Mouse (Mus musculus): ENCODE data around the gene Myh3.
A peak's percentile ranks its signal among the peaks of the same experiment; 100 is the strongest.
"Not testable (repeated sequence)": the region's sequence is repeated elsewhere in the genome, so short reads cannot be mapped to it uniquely, and the experiment has no call there.

Myh3 gene

DNA sequence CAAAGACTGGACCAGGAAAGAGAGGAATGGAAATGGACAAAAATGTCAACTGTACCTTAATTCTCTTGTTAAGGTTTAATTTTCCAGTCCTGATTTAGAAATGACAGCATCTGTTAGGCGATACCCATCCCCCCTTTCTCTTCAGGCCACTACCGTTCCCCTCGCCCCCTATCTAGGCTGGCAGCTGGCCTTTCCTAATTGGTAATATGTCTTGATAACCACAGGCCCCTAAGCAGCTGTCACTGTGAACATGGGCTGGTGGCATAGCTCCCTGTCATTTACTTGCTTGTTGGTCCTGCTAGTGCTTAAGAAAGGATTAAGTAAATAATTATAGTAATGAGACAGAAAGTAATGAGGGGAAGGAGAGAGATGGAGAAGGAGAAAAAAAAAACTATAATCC lies 665 bp upstream of the Myh3 start:
- DNase-seq (ENCODE audit: low read depth), result no peak

DNA sequence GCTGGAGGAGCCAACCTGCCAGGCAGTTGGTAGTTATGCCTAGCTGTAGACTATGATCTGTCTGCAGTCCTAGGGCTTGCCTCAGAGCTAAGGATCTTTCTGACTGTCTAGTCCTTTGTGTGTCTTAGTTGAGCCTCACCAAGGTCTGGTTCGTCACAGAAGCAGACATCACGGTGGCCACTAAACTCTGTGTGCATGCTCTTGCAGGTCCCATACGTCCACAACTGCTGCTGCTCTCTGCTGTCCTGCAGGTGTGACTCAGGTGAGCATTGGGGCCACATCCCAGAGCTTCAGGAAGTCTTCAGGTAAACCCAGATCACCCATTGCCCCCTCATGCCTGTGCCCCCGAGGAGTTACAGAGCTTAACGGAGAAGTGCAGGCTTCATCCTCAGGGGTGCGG lies 788 bp downstream of the Myh3 start:
- no peak for DNase-seq (ENCODE audit: low read depth)

DNA sequence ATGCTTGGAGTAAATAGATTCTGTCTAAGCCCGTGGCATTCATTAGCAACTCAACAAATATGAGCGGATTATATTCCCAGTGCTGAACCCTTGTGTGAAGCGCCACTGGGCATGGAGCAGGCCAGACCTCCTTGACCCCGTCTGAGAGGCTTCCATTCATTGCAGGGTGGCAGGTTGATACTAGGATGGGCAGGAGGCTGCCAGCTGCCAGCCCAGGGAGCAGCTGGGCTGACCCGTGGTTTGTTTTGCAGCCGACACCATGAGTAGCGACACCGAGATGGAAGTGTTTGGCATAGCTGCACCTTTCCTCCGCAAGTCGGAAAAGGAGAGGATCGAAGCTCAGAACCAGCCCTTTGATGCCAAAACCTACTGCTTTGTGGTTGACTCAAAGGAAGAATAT lies 1.6 kb downstream of the Myh3 start:
- no peak for DNase-seq (ENCODE audit: low read depth)

DNA sequence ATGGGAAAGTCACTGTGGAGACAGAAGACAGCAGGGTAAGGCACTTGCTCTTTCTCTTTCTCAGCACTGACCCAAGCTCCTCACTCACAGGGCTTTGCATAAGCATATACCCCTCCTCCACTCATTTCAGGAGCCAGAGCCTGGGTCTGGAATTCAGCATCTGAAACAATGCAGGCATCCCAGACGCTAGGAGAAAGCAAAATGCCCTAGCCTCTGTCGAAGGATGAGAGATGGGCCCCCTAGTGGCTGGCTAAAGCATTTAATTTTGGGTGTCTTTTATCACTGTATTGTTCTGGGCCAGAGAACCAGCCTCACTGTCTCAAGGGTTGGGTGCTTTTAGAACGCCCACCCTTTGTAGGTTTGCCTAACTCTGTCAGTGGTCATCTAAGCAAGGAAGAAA lies 2.1 kb downstream of the Myh3 start:
- DNase-seq (ENCODE audit: low read depth), result peak; percentile 82

DNA sequence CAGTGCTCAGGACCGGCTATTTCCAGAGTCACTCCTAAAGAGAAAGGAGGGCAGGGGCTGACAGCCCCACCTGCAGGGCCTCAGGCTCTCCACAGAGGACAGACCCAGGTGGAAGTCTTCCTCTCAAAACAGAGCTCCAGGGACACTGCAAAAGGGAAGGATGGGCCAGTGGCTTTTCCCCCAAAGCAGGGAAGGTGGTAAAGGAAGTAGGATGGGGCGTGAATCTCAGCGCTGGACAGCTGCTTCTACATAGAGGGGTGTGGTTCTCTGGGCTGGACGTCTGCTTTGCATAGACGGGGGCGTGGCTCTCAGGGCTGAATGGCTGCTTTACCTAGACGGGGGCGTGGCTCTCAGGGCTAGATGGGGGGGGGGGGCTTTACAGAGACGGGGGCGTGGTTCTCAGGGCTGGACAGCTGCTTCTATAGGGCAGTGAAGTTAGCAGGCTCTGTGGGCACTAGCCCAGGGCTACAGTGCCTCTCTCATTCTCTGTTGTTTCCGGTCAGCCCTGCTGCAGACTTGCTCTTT lies 3.1 kb downstream of the Myh3 start:
- DNase-seq (ENCODE audit: low read depth), result peak; percentile 63

DNA sequence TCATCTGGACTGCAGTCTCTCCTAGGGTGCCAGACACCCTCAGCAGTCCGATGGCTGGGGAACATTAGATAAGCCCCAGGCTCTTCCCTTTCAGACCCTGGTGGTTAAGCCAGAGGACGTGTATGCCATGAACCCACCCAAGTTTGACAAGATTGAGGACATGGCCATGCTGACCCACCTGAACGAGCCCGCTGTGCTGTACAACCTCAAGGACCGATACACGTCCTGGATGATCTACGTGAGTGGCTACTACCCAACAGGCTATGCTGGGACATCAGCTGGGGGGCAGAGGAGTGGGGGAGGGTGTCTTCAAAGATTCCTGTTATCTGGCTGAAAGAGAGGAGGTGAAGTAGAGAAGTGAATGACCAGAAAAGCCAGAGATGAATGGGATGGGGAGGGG lies 4.1 kb downstream of the Myh3 start:
- DNase-seq (ENCODE audit: low read depth), result no peak

DNA sequence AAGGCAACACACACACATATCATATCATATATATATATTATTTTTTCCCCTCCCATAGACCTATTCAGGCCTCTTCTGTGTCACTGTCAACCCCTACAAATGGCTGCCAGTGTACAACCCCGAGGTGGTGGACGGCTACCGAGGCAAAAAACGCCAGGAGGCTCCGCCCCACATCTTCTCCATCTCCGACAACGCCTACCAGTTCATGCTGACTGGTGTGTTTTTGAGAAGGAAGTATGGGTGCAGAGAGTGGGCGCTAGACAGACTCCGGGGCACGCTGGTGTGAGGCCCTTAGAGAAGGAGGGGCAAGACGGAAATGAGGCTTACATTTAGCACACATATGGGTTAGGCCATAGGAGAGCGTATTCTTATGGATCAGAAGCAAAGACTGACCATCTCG lies 4.7 kb downstream of the Myh3 start:
- DNase-seq (ENCODE audit: low read depth), result no peak

DNA sequence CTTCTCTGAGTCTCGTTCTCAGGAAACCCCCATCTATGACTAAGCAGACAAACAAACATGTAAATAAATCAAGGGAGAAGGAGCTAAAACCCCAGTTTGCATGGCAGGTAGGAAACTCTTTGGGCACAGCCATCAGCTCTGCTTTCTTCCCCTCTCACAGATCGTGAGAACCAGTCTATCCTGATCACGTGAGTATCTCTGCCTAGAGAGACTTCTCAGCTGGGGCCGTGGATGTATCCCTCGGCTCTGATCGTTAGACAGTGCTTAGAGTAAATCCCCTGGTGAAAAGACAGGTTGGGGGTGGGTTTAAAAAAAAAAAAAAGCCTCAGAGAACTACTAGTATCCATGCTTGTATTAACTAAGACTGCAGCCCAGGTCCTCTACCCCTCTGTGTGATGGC lies 5.1 kb downstream of the Myh3 start:
- no peak for DNase-seq (ENCODE audit: low read depth)

DNA sequence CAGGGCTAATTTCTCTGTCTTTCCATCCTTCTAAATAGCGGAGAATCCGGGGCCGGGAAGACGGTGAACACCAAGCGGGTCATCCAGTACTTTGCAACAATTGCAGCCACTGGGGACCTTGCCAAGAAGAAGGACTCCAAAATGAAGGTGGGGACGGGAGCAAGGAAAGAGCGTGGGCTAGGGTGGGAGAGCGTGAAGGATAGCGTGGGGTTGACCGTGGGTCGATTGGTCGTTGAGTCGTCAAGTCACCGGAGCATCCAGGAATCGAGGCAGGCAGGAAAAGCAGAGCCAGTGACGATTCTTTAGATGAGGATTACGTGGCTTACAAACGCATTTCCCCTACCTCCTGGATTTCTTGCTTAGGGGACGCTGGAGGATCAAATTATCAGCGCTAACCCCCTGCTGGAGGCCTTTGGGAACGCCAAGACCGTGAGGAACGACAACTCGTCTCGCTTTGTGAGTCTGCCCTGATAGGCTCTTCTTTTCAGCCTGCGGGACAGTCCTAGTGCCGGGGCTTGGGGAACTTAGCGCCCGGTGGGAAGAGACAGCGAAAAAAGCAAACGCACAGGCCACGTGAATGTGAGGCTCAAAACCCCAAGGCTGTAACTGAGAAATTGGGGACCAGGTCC lies 5.7 kb downstream of the Myh3 start:
- DNase-seq (ENCODE audit: low read depth), result no peak

DNA sequence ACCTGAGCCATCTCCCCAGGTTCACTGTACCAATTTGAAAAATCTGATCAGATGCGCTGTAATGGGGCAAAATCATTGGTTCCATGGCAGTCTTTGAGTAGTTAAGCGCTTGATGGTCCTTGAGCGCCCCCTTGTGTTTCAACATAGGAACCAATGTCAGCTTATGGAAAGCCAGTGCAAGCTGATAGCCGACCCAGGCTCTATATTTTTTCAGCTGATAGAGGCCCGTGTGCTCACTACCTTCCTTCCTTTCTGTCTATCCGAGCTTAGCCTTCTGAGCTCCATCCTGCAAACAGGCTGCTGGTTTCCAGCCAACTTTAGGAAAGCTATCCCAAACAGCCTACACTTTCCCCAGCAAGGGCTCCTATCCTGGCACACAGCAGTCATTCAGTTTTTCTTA lies 7.4 kb downstream of the Myh3 start:
- peak; percentile 92 for DNase-seq (ENCODE audit: low read depth)

DNA sequence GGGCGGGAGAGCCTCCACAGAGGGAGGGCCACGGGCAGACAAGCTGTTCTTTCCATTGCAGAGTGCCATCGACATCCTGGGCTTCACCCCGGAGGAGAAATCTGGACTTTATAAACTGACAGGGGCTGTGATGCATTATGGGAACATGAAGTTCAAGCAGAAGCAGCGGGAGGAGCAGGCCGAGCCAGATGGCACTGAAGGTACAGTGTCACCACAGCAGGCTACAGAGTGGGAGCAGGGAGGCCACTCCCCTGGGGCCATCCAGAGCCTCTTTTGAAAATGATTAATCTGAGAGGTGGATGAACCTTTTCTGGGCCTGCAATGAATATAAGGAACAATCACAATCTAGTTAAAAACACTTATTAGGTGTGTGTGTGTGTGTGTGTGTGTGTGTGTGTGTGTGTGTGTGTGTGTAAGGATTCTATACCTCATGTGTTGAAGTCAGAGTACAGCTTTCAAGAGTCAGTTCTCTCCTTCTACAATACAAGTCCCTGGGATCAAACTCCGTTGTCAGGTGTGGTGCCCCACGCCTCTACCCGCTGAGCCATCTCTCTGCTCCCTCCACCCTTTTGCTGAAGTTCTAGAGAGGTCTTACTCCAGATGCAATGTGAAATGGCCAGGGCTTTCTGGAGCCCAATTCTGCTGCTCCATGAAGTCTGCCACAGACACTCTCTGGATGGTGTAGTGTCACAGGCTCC lies 8.5 kb downstream of the Myh3 start:
- no peak for DNase-seq (ENCODE audit: low read depth)

DNA sequence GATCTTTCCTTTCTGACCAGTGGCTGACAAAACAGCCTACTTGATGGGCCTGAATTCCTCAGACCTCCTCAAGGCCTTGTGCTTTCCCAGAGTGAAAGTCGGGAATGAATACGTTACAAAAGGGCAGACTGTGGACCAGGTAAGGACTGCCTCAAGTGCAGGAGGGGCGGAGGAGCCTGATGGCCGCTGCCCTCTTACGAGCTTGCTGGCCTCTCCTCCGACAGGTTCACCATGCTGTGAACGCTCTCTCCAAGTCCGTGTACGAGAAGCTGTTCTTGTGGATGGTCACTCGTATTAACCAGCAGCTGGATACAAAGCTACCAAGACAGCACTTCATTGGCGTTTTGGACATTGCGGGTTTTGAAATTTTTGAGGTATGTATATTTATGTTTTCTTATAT lies 9.1 kb downstream of the Myh3 start:
- DNase-seq (ENCODE audit: low read depth), result no peak

DNA sequence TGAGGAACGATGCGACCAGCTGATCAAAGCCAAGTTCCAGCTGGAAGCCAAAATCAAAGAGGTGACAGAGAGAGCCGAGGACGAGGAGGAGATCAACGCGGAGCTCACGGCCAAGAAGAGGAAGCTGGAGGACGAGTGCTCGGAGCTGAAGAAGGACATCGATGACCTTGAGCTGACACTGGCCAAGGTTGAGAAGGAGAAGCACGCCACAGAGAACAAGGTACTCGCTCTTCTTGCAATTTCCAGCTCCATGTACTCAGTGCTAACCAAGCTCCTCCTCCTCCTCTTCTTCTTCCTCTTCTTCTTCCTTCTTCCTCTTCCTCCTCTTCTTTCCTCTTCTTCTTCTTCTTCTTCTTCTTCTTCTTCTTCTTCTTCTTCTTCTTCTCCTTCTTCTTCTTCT lies 14.3 kb downstream of the Myh3 start:
- not testable (repeated sequence) for DNase-seq (ENCODE audit: low read depth)

DNA sequence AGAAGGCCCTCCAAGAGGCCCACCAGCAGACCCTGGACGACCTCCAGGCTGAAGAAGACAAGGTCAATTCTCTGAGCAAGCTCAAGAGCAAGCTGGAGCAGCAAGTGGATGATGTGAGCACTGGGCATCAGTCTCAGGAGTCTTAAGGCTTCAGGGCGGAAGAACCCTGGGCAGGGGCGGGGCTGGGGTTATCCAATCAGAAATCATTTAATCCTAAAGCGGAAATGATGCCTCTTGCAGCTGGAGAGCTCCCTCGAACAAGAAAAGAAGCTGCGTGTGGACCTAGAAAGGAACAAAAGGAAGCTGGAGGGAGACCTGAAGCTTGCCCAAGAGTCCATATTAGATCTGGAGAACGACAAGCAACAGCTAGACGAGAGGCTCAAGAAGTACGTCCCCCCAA lies 15.1 kb downstream of the Myh3 start:
- no peak for DNase-seq (ENCODE audit: low read depth)

DNA sequence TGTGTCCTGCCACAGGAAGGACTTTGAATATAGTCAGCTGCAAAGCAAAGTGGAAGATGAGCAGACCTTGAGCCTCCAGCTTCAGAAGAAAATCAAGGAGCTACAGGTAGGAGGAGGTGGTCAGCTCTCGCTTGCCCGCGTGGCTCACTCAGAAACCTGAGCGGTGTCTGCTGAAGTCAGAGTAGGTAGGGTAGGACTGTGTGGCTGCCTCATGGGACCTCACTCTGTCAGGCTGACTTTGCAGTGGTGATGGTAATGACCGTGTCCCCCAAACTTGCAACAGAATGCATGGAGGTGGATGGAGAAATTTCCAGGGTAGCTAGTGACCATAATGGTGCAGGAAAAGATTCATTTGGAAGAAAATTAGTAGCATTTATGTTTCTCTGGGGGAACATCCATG lies 15.6 kb downstream of the Myh3 start:
- DNase-seq (ENCODE audit: low read depth), result no peak

DNA sequence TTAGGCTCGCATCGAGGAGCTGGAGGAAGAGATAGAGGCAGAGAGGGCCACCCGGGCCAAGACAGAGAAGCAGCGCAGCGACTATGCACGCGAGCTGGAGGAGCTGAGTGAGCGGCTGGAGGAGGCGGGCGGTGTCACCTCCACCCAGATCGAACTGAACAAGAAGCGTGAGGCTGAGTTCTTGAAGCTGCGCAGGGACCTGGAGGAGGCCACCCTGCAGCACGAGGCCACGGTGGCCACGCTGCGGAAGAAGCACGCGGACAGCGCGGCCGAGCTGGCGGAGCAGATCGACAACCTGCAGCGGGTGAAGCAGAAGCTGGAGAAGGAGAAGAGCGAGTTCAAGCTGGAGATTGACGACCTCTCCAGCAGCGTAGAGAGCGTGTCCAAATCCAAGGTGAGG lies 16.4 kb downstream of the Myh3 start:
- no peak for DNase-seq (ENCODE audit: low read depth)

DNA sequence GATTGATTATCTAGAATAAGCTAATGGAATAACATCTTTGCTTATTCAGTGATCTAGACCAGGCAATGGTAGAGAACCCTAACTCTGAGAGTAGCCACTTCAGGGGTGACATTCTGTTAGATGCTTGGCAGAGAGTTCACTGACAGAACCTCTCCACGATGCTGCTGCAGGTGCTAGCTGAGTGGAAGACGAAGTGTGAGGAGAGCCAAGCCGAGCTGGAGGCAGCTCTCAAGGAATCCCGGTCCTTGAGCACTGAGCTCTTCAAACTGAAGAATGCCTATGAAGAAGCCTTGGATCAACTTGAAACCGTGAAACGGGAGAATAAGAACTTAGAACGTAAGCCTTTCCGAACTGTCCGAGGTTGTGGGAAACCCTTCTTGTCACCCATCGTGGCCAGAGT lies 19.6 kb downstream of the Myh3 start:
- DNase-seq (ENCODE audit: low read depth), result no peak

DNA sequence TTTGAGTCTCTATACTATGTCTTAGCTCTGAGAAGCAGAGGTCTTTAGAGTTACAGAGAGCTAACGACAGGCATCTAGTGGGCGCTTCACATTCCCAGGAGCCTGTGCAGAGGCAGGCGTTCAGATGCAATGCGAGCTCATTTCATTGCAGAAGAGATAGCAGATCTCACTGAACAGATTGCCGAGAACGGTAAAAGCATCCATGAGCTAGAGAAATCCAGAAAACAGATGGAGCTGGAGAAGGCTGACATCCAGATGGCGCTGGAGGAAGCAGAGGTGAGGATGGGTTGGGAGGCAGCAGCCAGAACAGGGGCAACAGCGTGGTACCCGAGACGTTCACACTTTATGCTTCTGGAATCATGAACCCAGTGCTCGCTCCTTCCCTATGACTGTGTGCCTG lies 20.3 kb downstream of the Myh3 start:
- DNase-seq (ENCODE audit: low read depth), result no peak

DNA sequence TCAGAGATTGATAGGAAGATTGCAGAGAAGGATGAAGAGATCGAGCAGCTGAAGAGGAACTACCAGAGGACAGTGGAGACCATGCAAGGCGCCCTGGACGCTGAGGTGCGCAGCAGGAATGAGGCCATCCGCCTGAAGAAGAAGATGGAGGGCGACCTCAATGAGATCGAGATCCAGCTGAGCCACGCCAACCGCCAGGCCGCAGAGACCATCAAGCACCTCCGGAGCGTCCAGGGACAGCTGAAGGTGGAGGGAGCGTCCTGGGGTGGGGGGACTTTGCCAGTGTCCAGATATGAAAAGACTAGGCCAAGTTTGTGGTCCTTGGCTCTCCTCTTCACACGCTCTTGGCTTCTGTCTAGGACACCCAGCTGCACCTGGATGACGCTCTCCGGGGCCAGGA lies 21.1 kb downstream of the Myh3 start:
- DNase-seq (ENCODE audit: low read depth), result no peak

DNA sequence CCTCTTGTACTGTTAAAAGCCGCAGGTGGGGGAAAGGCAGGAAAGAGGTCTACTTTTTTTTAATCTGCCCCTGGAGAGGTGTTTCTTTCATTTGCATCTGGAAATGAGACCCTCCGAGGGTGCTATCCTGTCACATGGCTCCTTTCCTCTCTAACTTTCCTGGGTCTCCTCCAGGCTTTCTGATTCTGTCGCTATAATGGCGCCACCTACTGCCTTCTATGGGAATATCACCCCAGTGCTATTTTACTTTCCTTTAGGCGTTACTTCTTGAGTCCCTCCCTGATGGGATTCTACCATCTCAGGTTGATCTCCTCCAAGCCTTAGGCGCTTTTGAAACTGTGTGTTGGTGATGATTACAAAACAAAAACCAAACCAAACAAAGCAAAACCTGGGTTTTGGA lies 22.1 kb downstream of the Myh3 start:
- peak; percentile 57 for DNase-seq (ENCODE audit: low read depth)

DNA sequence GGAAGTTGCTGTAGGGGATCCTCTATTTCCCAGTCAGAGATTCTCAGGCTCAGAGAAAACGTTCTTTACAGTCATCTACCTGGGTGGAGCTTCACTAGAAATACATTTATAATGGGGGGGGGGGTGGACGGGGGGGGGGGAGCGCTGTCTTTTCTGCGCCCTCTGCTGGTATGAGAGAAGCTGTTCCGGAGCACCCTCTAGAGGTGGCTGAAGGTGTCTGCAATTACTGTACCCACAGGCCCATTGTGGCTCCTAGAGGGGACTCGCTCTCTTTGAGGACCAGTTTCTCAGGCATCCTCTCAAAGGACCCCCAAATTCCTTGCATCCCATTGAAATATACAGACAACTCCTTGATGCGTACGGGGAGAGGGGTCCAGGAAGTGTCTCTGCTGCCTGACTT lies 23.6 kb downstream of the Myh3 start:
- DNase-seq (ENCODE audit: low read depth), result peak; percentile 63

DNA sequence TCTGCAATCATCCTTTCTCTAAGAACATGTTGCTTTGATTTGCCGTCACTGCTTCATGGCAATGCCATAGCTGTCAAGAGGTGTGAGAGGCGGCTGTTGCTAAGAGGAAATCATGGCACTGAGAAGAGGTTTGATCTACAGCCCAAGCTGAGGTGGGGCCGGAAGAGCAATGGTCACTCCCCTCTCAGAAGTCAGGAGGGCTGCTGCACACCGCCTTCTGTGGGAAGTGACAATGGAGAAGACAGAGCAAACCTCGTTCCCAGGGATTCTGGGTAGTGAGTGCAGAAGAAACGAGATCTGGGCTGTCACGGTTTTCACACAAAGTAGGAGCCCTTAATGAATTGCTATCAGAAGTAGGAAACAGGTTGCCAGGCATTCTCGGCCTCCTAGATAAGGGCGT lies 25.2 kb downstream of the Myh3 start:
- no peak for DNase-seq (ENCODE audit: low read depth)

DNA sequence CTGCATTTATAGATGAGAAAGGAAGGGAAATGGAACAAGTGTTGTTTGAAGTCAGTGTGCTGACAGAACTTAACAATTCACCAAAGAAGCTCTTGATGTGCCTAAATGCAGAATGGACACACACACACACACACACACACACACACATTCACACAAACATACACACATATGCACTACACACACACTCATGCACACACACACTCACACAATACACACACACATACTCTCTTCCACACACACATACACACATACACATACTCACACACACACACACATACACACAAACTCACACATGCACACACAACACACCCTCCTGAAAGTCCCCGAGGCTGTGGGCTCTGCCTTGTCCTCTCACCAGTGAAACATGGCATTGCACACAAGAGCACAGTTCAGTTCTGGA lies 26.1 kb downstream of the Myh3 start:
- DNase-seq (ENCODE audit: low read depth), result no peak

DNA sequence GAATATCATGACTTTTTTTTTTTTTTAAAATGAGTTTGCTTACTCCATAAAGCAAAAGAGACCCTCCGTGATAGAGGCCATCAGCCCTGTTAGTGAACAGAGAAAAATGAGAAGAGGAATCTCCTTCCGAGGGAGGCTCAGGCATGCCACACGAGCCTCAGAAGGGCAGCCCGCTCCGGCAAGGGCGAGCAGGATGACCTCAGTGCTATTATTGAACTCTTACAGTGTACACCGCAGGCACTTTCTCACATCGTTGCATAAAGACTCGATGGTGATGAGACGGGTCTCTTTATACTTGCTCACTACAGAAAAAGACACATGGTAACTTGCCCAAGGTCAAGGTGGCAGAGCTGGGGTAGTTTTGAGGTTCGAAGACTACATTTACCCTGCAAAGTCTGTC lies 26.6 kb downstream of the Myh3 start:
- no peak for DNase-seq (ENCODE audit: low read depth)
